Comparison of ENCODE assay signal across 25 mouse cellular contexts in the genomic region with DNA sequence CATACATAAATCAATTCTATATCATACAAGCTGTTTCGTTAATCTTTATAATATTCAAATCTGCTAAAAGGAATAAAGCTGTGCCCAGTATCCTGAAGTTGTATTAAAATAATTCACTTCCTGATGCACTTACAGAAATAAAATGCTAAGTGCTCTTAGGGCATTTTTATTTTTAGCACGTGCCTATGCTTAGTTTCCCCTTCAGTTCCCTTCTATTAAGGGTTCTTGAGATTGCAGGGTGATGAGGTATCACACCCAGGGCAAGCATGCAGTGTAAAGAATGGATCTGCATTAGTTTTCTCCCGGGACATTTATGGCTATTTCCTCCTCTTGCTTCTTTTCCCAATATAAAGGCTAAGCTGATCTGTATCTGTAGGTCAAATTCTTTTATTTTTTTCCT.
A peak's percentile ranks its signal among the peaks of the same experiment; 100 is the strongest.
DNase-seq lines count a peak whose midpoint lies in the region; ATAC-seq lines count a peak whose summit lies in the region.
"Had no signal": no experiment of that assay in that cellular context is flagged by ENCODE, and none has a peak within 500 bp of the region (broad histone marks: within the 10 kb centered on the region; RNA-seq: fewer than 3 reads in every experiment).

No protein-coding gene starts in this region.

- no peak for ATAC-seq in heart, embryonic 12.5 days (ENCODE audit: insufficient number of reproducible peaks, low FRiP score)
- no peak for ATAC-seq in lung, embryonic 15.5 days (ENCODE audit: borderline replicate concordance, extremely low read depth, low FRiP score, low TSS enrichment)
- ATAC-seq in heart, embryonic 15.5 days (replicated peaks; ENCODE audit: insufficient number of reproducible peaks, insufficient read depth, low FRiP score, low read depth) = no peak
- ATAC-seq: activated CD4-positive, CD25-positive, alpha-beta regulatory T cell, adult 4 months; inflammation-experienced regulatory T-cells, adult 6 months had no signal

- H3K27me3 ChIP-seq in heart, embryonic 12.5 days (replicated peaks) = no peaks in the 10 kb centered on the region
- H3K27me3 ChIP-seq in lung, embryonic 15.5 days = no peaks in the 10 kb centered on the region
- H3K27me3 ChIP-seq in heart, embryonic 15.5 days = no peaks in the 10 kb centered on the region
- H3K27me3 ChIP-seq: embryonic facial prominence, embryonic 12.5 days; limb, embryonic 15.5 days; megakaryocyte, embryonic 14.5 days; neural tube, embryonic 12.5 days had no signal

- no peaks in the 10 kb centered on the region for H3K36me3 ChIP-seq in heart, embryonic 12.5 days
- H3K36me3 ChIP-seq in lung, embryonic 15.5 days = no peaks in the 10 kb centered on the region
- no peaks in the 10 kb centered on the region for H3K36me3 ChIP-seq in heart, embryonic 15.5 days
- H3K36me3 ChIP-seq: embryonic facial prominence, embryonic 12.5 days; limb, embryonic 15.5 days; neural tube, embryonic 12.5 days had no signal

- WGBS in heart, embryonic 12.5 days = 51% methylated on average over 3 of the region's 3 CpGs
- WGBS in lung, embryonic 15.5 days = 52% methylated on average over 3 of the region's 3 CpGs
- 45% methylated on average over 3 of the region's 3 CpGs for WGBS in heart, embryonic 15.5 days

- H3K9me3 ChIP-seq in heart, embryonic 12.5 days (replicated peaks) = no peaks in the 10 kb centered on the region
- no peaks in the 10 kb centered on the region for H3K9me3 ChIP-seq in lung, embryonic 15.5 days
- no peaks in the 10 kb centered on the region for H3K9me3 ChIP-seq in heart, embryonic 15.5 days (replicated peaks)
- H3K9me3 ChIP-seq: embryonic facial prominence, embryonic 12.5 days; limb, embryonic 15.5 days; megakaryocyte, embryonic 14.5 days; neural tube, embryonic 12.5 days had no signal

- no peak overlapping the region for H3K9ac ChIP-seq in heart, embryonic 12.5 days
- H3K9ac ChIP-seq in lung, embryonic 15.5 days = no peak overlapping the region
- H3K9ac ChIP-seq in heart, embryonic 15.5 days = no peak overlapping the region
- H3K9ac ChIP-seq: embryonic facial prominence, embryonic 12.5 days; hindbrain, embryonic 14.5 days; limb, embryonic 15.5 days; neural tube, embryonic 12.5 days had no signal

- H3K4me2 ChIP-seq in heart, embryonic 12.5 days = peak overlapping the region; percentile 34
- no peak overlapping the region for H3K4me2 ChIP-seq in lung, embryonic 15.5 days
- H3K4me2 ChIP-seq in heart, embryonic 15.5 days = peak overlapping the region; percentile 64
- H3K4me2 ChIP-seq: embryonic facial prominence, embryonic 12.5 days; hindbrain, embryonic 14.5 days; limb, embryonic 15.5 days; neural tube, embryonic 12.5 days had no signal

- H3K27ac ChIP-seq in heart, embryonic 12.5 days (ENCODE audit: poor library complexity, severe bottlenecking) = peak overlapping the region; percentile 78
- H3K27ac ChIP-seq in lung, embryonic 15.5 days = peak overlapping the region; percentile 35; the same call in 1 of the 2 replicates
- peak overlapping the region; percentile 97 for H3K27ac ChIP-seq in heart, embryonic 15.5 days
- H3K27ac ChIP-seq: embryonic facial prominence, embryonic 12.5 days; hindbrain, embryonic 14.5 days; kidney, postnatal 0 days; limb, embryonic 15.5 days; neural tube, embryonic 12.5 days; stomach, postnatal 0 days had no signal

- no peak for DNase-seq in heart, adult 9 months (ENCODE audit: low spot score in 2 of 2)
- no peak for DNase-seq in lung, postnatal 10 days
- DNase-seq in lung, postnatal 25 days (ENCODE audit: low spot score) = peak; percentile 61
- DNase-seq in cerebellum, adult 9-10 months = no peak
- DNase-seq: adrenal gland, adult 8-10 months; cerebellum, adult 18-20 months; cerebellum, postnatal 25 days; gastrocnemius, postnatal 10 days; kidney, adult 18-20 months; left cerebral cortex, postnatal 4 days; midbrain, embryonic 14.5 days; right cerebral cortex, postnatal 14 days; thymus, adult 2 months had no signal

- H3K4me1 ChIP-seq in heart, embryonic 12.5 days (replicated peaks) = peaks cover 15% of the 10 kb centered on the region
- peaks cover 21% of the 10 kb centered on the region for H3K4me1 ChIP-seq in lung, embryonic 15.5 days
- peaks cover 14% of the 10 kb centered on the region for H3K4me1 ChIP-seq in heart, embryonic 15.5 days (replicated peaks)

- no peak overlapping the region for H3K4me3 ChIP-seq in heart, embryonic 12.5 days
- H3K4me3 ChIP-seq in lung, embryonic 15.5 days = no peak overlapping the region
- 0 out of 2 replicates have a peak overlapping the region, but pooled peaks have one; percentile 8 for H3K4me3 ChIP-seq in heart, embryonic 15.5 days
- H3K4me3 ChIP-seq: embryonic facial prominence, embryonic 12.5 days; limb, embryonic 15.5 days; megakaryocyte, embryonic 14.5 days; neural tube, embryonic 12.5 days had no signal

Comparison
In these comparisons a context has a peak if more than half of its experiments do, and no peak if none do; other contexts are left out.
1. H3K27ac ChIP-seq: peak in every context shown above with its lines; median percentile 97 in heart, embryonic 15.5 days; 78 in heart, embryonic 12.5 days; 35 in lung, embryonic 15.5 days.